Mouse (Mus musculus): Measurements from ENCODE around the gene Arntl2.

- no peak for TF ChIP-seq MXI1 (IDR thresholded peaks at IDR 0.05; ENCODE audit: low read depth, low read length)
- no peak for TF ChIP-seq CTCF (IDR thresholded peaks at IDR 0.05 in 2 of 3, conservative IDR thresholded peaks at IDR 0.05 in 1 of 3; ENCODE audit: control insufficient read depth in 1 of 3, insufficient read depth in 1 of 3, low read depth in 2 of 3, low read length in 3 of 3, poor library complexity in 1 of 3, severe bottlenecking in 1 of 3)
- no peak for TF ChIP-seq ZMIZ1 (IDR thresholded peaks at IDR 0.05; ENCODE audit: low read depth, low read length)
- TF ChIP-seq POLR2A (IDR thresholded peaks at IDR 0.05; ENCODE audit: control insufficient read depth in 1 of 2, insufficient read depth in 1 of 2, low read depth in 1 of 2, low read length in 2 of 2, poor library complexity in 1 of 2) = peak in 1 of 2 experiments; percentile 66; a peak in 2 of 4 replicates
- peak in 1 of 2 experiments; percentile 83 for TF ChIP-seq EP300 (IDR thresholded peaks at IDR 0.05; ENCODE audit: low read depth in 1 of 2, low read length in 2 of 2)
- peak; percentile 50; the same call in 1 of the 2 replicates for TF ChIP-seq GATA1 (IDR thresholded peaks at IDR 0.05; ENCODE audit: low read depth, low read length)
- no peak for TF ChIP-seq MAFK (IDR thresholded peaks at IDR 0.05; ENCODE audit: borderline replicate concordance, low read depth, low read length)
- peak; percentile 73 for TF ChIP-seq TCF12 (IDR thresholded peaks at IDR 0.05; ENCODE audit: low read depth, low read length)
- no peak for TF ChIP-seq ZNF384 (IDR thresholded peaks at IDR 0.05; ENCODE audit: low read depth, low read length)
- peak; percentile 26; the same call in 1 of the 2 replicates for TF ChIP-seq NELFE (IDR thresholded peaks at IDR 0.05; ENCODE audit: low read depth, low read length)
Measured at GRCm38 (mm10) chr6:146845961-146846750, 50.3 kb downstream of the Arntl2 start.
